Mouse (Mus musculus) forebrain, embryonic 15.5 days (tissue): ENCODE data around the gene Homez. TPM values are rescaled to one million over a fixed set of nuclear protein-coding genes. Genes with fewer than 3 reads are reported as not detected.

Experiments
- ATAC-seq: fragments of 200-750 bp; cut with Nextera tagmentation; replicated peaks from 2 replicates; pipeline ENCODE4 v1.8.0; 2017; ENCODE audit warnings: mild to moderate bottlenecking, moderate TSS enrichment, moderate library complexity
- H3K27ac ChIP-seq: fragments of 300-500 bp; sonication (generic); replicated peaks from 2 replicates; pipeline ENCODE4 v1.5.1; 2015; ENCODE audit warnings: mild to moderate bottlenecking, inconsistent platforms
- H3K27me3 ChIP-seq: fragments of 300-500 bp; sonication (generic); 2 replicates; pipeline ENCODE4 v1.6.1; 2015; ENCODE audit warnings: inconsistent platforms
- H3K36me3 ChIP-seq: fragments of 300-500 bp; sonication (generic); 2 replicates; pipeline ENCODE4 v1.6.1; 2015; ENCODE audit warnings: mild to moderate bottlenecking, inconsistent platforms
- H3K4me1 ChIP-seq: fragments of 300-500 bp; sonication (generic); 2 replicates; pipeline ENCODE4 v1.6.1; 2015; ENCODE audit warnings: inconsistent platforms
- H3K4me2 ChIP-seq: fragments of 300-500 bp; sonication (generic); replicated peaks from 2 replicates; pipeline ENCODE4 v1.6.1; 2015; ENCODE audit warnings: mild to moderate bottlenecking, inconsistent platforms
- H3K4me3 ChIP-seq: fragments of 300-500 bp; sonication (generic); 2 replicates; pipeline ENCODE4 v1.5.1; 2015; ENCODE audit warnings: mild to moderate bottlenecking, inconsistent platforms
- H3K9ac ChIP-seq: fragments of 300-500 bp; sonication (generic); replicated peaks from 2 replicates; pipeline ENCODE4 v1.6.1; 2015; ENCODE audit warnings: mild to moderate bottlenecking, inconsistent platforms
- H3K9me3 ChIP-seq: fragments of 300-500 bp; sonication (generic); 2 replicates; pipeline ENCODE4 v1.6.1; 2016; ENCODE audit warnings: inconsistent platforms
- WGBS: fragments of 180-500 bp; shearing (Covaris S2); methylation state at CpG from one replicate; pipeline ENCODE4 v1.1.7; 2015; ENCODE audit warnings: mixed read lengths; 5-methylcytosine and 5-hydroxymethylcytosine counted together
- polyA plus RNA-seq: library from polyadenylated mRNA; unstranded; fragments of >200 nt; fragmentation: Nextera tagmentation; extraction: Ambion mirVana; gene quantifications from 2 replicates; pipeline ENCODE4 v1.2.1, GENCODE M21; 2015

Gene Homez
- polyA plus RNA-seq, 1 experiment from 2014 or later, result 13.5 TPM

DNA sequence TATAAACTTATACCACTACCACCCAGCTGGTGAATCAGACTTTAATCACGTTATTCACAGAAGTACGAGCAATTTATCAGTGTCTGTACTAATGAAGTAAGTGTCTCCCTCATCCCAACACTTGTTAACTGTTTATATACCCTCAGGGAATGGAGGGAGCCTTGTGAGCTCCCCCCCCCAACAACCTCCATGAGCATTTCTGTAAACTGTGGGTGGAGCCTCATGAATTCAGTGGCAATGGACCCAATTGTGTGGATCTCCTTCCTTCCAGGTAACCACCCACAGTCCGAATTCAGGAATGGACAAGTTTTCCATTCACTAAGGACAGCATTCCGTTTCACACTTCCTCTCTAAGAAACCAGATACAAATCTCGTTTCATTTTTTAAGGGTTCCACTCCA lies 5.1 kb downstream of the Homez start:
- H3K9me3 ChIP-seq, result no peaks in the 10 kb centered on the region
- H3K9ac ChIP-seq, result no peak overlapping the region
- H3K4me1 ChIP-seq, result peaks cover 12% of the 10 kb centered on the region
- H3K4me2 ChIP-seq, result no peak overlapping the region
- no peak overlapping the region for H3K27ac ChIP-seq
- H3K4me3 ChIP-seq, result no peak overlapping the region
- no peak for ATAC-seq
- no peaks in the 10 kb centered on the region for H3K36me3 ChIP-seq
- no peaks in the 10 kb centered on the region for H3K27me3 ChIP-seq
- WGBS, result 74% methylated on average over 5 of the region's 5 CpGs

DNA sequence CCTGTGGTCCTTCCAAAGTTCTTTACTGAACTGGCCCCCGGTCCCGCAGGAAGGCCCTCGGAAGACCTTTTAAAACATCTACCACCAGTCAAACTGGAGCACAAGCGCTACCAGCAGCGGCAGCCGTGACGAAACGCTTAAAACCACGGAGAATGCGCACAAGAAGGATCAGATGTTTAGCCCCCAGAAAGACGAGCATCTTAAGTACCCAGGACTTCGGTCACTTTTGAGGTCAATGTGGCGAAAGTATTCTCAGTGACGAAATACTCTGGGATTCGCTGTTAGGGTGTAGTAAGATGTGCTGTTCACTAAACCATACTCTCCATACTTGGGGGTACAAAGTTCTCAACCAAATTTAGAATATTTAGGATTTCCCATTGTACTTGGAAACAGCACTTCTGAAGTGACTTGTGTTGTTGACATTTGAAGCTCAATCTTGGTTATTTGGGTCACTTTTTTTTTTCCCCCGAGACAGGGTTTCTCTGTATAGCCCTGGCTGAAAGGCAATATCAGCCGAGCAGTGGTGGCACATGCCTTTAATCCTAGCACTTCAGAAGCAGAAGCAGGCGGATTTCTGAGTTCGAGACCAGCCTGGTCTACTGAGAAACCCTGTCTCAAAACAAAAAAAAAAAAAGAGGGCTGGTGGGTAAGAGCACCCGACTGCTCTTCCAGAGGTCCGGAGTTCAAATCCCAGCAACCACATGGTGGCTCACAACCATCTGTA lies 6.3 kb downstream of the Homez start:
- Histone ChIP-seq H3K9ac (peak overlapping the region; percentile 98), H3K4me2 (peak overlapping the region; percentile 77), H3K4me3 (peak overlapping the region; percentile 99), H3K36me3 (no peaks in the 10 kb centered on the region), H3K9me3 (no peaks in the 10 kb centered on the region), H3K27ac (peak overlapping the region; percentile 73), H3K27me3 (no peaks in the 10 kb centered on the region), H3K4me1 (peaks cover 12% of the 10 kb centered on the region)
- no peak for ATAC-seq
- WGBS, result 17% methylated on average over 21 of the region's 21 CpGs

DNA sequence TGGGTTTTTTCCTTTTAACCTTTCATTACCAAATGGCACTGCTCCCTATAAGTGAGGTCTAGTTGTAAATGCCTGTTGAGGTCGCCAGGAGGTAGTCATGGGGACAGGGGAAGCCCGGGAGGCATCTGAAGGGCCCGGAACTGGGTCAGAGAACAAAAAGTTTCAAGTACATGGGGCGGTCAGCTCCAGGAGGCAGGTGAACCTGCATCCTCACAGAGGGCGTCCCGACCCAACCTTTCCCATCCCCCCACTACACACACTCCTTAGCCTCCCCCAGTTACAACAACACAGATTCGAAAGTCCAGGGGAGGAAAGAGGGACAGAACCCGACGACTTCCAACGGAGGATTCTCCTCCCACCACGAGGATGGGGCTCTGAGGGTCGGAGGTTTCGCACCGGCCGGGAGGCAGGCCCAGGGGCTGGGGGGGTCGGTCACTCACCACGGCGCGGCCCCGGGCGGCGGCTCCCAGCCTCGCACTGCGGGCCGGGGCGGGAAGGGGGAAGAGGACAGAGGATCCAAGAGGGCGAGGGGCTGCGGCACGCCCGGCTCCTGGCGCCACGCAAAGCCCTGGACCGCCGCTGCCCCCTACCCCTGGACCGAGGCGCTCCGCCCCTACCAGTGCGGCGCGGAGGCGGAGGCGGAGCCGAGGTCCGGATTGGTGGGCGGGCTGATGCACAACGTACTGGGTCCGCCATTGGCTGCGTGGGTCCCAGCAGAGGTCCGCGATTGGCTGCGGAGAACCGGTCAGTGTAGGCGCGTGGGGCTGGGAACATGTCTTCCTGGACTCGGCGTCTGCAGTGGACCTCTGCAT lies 7.1 kb downstream of the Homez start:
- H3K27ac ChIP-seq, result peak overlapping the region; percentile 73
- WGBS, result under 1% methylated on average over 55 of the region's 56 CpGs
- H3K27me3 ChIP-seq, result no peaks in the 10 kb centered on the region
- H3K4me2 ChIP-seq, result peak overlapping the region; percentile 77
- ATAC-seq, result peak; percentile 100
- peak overlapping the region; percentile 98 for H3K9ac ChIP-seq
- peak overlapping the region; percentile 99 for H3K4me3 ChIP-seq
- H3K9me3 ChIP-seq, result no peaks in the 10 kb centered on the region
- no peaks in the 10 kb centered on the region for H3K36me3 ChIP-seq
- H3K4me1 ChIP-seq, result peaks cover 12% of the 10 kb centered on the region

DNA sequence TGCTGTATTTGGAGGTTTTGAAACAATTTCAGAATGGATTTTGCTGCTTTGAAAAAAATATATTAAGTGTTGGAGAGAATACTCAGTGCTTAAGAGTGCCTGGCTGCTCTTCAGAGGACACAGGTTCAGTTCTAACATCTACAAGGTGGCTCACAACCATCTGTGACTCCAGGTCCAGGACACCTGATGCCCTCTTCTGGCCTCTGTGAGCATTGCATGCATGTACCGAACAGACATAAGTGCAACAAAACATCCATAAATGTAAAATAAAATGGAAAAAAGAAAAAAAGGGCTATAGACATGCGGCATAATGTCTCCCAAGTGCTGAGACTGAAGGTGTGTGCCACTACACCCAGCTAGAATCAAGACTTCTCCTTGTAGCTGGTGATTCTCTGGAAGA lies 10.2 kb downstream of the Homez start:
- WGBS, result 51% methylated on average over 2 of the region's 2 CpGs
- Histone ChIP-seq H3K36me3 (peaks cover 16% of the 10 kb centered on the region; the same call in 1 of the 2 replicates), H3K9me3 (no peaks in the 10 kb centered on the region)

DNA sequence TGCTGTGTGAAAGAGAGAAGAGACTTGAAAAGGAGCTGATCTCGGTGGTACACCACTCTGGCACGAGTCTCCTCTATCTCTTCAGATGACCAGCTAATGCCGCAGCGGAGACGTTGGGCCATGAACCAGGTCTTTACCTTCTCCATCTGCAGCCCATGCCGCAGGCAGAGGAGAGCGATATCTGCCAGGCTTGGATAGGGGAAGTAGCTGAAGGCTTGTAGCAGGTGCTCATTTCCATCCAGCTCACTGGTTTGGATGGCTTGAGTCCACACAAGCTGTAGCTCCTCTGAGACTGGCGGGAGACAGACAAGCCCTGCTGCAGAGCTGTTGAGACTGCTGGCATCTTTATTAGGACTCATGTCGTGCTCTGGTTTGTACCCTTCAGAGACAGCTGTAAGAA lies 12.9 kb downstream of the Homez start:
- 0 out of 2 replicates have a peak, but pooled peaks cover under 1% of the 10 kb centered on the region for H3K4me1 ChIP-seq
- no peak overlapping the region for H3K4me2 ChIP-seq
- H3K36me3 ChIP-seq, result peaks cover 18% of the 10 kb centered on the region; the same call in 1 of the 2 replicates
- no peak overlapping the region for H3K4me3 ChIP-seq
- H3K27me3 ChIP-seq, result no peaks in the 10 kb centered on the region
- no peaks in the 10 kb centered on the region for H3K9me3 ChIP-seq
- 92% methylated on average over 9 of the region's 9 CpGs for WGBS
- H3K9ac ChIP-seq, result no peak overlapping the region
- no peak for ATAC-seq
- H3K27ac ChIP-seq, result no peak overlapping the region

More for the DNA sequence above, 10.2 kb downstream of the Homez start:
- Histone ChIP-seq H3K4me2 (no peak overlapping the region), H3K27me3 (no peaks in the 10 kb centered on the region), H3K9ac (no peak overlapping the region), H3K4me3 (no peak overlapping the region), H3K4me1 (peaks cover 12% of the 10 kb centered on the region), H3K27ac (no peak overlapping the region)
- ATAC-seq, result no peak

DNA sequence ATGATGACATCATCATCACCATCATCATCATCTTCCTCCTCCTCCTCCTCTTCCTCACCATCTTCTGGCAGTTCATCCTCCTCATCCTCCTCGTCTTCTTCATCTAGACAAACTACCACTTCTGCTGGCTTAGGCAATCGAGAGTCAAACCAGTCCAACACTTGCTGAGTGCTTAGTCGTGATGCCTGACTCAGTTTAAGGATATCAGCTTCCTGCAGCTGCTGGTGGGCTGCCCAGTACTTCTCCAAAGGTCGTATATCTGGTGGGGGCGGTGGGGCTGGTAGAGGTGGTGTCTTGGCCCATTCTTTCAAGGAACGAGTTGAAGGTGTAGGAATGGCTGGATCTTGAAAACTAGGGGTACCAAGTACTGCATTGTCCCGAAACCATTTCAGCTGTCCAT lies 14.1 kb downstream of the Homez start:
- Histone ChIP-seq H3K4me2 (no peak overlapping the region), H3K4me1 (no peaks in the 10 kb centered on the region), H3K36me3 (peaks cover 18% of the 10 kb centered on the region; the same call in 1 of the 2 replicates), H3K4me3 (no peak overlapping the region), H3K27ac (no peak overlapping the region), H3K9me3 (no peaks in the 10 kb centered on the region), H3K27me3 (no peaks in the 10 kb centered on the region), H3K9ac (no peak overlapping the region)
- 92% methylated on average over 7 of the region's 7 CpGs for whole genome bisulfite sequencing
- ATAC-seq, result no peak

DNA sequence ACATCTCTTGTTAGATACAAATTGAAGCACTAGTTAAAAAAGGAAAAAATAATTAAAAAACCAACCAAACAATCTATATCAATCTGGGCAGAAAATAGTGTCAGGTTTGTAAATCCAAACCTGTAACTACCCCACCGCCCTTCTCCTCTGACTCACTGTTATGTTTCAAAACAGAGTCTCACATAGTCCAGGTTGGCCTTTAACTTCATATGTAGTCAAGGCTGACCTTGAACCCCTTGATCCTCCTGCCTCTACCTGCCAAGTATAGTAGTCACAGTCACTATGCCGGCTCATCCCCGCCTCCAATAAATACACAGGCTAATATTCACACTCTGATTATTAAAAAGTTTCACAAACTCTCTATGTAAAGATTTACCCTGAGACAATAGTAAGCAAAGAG lies 15.0 kb downstream of the Homez start:
- ATAC-seq, result no peak
- peaks cover 18% of the 10 kb centered on the region; the same call in 1 of the 2 replicates for H3K36me3 ChIP-seq
- no peak overlapping the region for H3K4me2 ChIP-seq
- no peak overlapping the region for H3K9ac ChIP-seq
- H3K4me3 ChIP-seq, result no peak overlapping the region
- H3K4me1 ChIP-seq, result no peaks in the 10 kb centered on the region
- no peak overlapping the region for H3K27ac ChIP-seq
- no peaks in the 10 kb centered on the region for H3K27me3 ChIP-seq
- no peaks in the 10 kb centered on the region for H3K9me3 ChIP-seq
- WGBS, result 94% methylated on average over 3 of the region's 3 CpGs

DNA sequence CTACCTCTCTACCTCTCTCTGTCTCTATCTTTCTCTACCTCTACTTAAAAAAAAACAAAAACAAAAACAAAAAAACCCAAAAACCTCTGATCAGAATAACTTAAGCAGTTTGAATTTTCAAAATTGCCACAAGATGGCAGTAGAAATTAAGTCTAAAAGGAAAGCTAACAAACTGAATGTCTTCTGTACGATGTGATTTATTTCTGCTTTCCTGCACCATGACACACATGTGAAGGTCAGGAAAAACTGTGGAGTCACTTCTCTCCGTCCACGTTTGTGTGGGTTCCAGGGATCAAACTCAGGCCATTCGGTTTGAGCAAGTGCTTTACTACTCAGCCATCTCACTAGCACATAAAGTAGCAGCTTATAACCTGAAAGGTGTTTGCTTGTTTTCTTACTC lies 27.3 kb downstream of the Homez start:
- Histone ChIP-seq H3K4me1 (no peaks in the 10 kb centered on the region), H3K27ac (no peak overlapping the region), H3K36me3 (no peaks in the 10 kb centered on the region), H3K9ac (no peak overlapping the region), H3K4me2 (no peak overlapping the region), H3K27me3 (no peaks in the 10 kb centered on the region), H3K4me3 (no peak overlapping the region), H3K9me3 (no peaks in the 10 kb centered on the region)
- 7% methylated on average over 4 of the region's 4 CpGs for WGBS
- 0 out of 2 replicates have a peak, but pooled peaks have one; percentile 6 for ATAC-seq

DNA sequence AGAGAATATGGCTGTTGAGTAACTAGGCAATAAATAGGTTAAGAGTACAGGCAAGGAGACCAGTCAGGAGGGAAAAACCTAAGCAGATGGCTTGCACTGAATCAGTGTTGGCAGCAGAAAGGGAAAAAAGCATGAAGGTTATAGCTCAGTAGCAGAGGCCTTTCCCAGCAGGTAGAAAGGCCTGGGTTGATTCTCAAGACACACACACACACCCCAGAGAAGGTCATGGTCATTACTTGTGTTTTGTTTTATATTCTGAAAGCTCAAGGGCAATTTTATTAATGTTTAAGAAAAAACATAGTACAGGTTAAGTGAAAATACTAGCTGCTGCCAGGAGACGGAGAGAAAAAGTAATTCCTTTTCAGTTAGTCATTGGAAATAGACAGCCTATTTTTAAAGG lies 47.0 kb downstream of the Homez start:
- no peak overlapping the region for H3K9ac ChIP-seq
- H3K27me3 ChIP-seq, result no peaks in the 10 kb centered on the region
- no peaks in the 10 kb centered on the region for H3K36me3 ChIP-seq
- no peak for ATAC-seq
- 88% methylated on average over 1 of the region's 1 CpGs for WGBS
- no peak overlapping the region for H3K4me2 ChIP-seq
- H3K27ac ChIP-seq, result no peak overlapping the region
- no peak overlapping the region for H3K4me3 ChIP-seq
- no peaks in the 10 kb centered on the region for H3K4me1 ChIP-seq
- H3K9me3 ChIP-seq, result no peaks in the 10 kb centered on the region

DNA sequence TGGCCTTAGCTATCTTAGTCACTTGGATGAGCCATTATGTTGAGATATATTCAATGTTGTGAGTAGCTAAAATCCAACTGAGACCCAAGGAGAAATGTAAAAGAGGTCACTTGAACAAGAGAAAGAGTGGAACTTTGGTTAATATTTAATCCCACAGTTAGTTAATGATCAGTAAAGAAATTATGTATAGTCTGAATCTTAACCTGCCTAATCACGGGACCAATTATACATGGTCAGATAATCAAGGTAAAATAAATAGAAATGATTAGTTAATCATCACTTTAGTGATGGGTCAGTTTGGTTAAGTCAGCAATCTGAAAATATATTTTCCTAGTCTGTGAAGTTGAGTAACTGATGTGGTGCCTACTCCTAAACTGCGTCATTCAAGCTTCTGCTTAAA lies 48.5 kb downstream of the Homez start:
- Histone ChIP-seq H3K9me3 (no peaks in the 10 kb centered on the region), H3K9ac (no peak overlapping the region), H3K27me3 (no peaks in the 10 kb centered on the region), H3K36me3 (no peaks in the 10 kb centered on the region), H3K4me2 (no peak overlapping the region), H3K4me1 (no peaks in the 10 kb centered on the region), H3K4me3 (no peak overlapping the region), H3K27ac (no peak overlapping the region)
- ATAC-seq, result no peak
- 92% methylated on average over 2 of the region's 2 CpGs for WGBS

DNA sequence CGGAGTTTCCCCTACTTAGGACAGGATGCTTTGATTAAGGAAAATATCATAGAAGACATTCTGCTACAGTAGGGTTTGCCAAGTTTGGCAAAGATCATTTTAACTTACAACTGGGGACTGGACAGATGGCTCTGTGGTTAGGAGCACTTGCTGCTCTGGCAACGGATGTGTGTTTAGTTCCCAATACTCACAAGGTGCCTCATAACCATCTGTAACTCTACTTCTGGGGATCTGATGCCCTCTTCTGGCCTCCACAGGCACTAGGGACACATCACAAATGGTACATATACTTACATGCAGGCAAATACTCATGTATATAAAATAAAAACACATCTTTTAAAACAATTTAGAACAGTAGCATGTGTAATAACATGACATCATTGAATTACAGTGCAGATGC lies 53.0 kb downstream of the Homez start:
- H3K27ac ChIP-seq, result no peak overlapping the region
- H3K36me3 ChIP-seq, result no peaks in the 10 kb centered on the region
- no peak overlapping the region for H3K4me2 ChIP-seq
- WGBS, result 41% methylated on average over 2 of the region's 2 CpGs
- ATAC-seq, result peak; percentile 58; the same call in 1 of the 2 replicates
- no peaks in the 10 kb centered on the region for H3K9me3 ChIP-seq
- no peaks in the 10 kb centered on the region for H3K4me1 ChIP-seq
- no peak overlapping the region for H3K4me3 ChIP-seq
- no peaks in the 10 kb centered on the region for H3K27me3 ChIP-seq
- no peak overlapping the region for H3K9ac ChIP-seq

DNA sequence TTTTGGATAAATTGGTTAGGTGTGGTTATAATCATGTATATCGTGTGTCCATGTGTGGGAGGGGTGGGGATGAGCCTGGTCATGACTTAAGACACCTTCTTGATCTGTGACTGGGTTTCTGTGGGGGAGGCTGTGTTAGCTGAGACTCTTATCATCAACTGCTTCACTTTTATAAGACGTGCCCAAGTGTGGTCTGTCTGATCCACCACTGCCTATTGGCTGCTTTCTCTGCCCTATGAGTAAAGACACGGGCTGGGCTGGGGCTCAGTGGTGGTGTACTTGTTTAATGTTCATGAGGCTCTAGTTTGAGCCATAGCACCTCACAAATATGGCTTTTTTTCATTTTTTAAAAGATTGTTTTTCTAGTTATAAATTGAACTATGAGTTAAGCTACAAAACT lies 55.0 kb downstream of the Homez start:
- Histone ChIP-seq H3K4me1 (no peaks in the 10 kb centered on the region), H3K27ac (no peak overlapping the region), H3K9ac (no peak overlapping the region), H3K4me3 (no peak overlapping the region), H3K9me3 (no peaks in the 10 kb centered on the region), H3K27me3 (no peaks in the 10 kb centered on the region), H3K4me2 (no peak overlapping the region), H3K36me3 (no peaks in the 10 kb centered on the region)
- 72% methylated on average over 3 of the region's 3 CpGs for WGBS
- ATAC-seq, result no peak
